ENCODE assay signal across 8 mouse cellular contexts in genomic region chr10:66913627-66914026, GRCm38 (mm10).
DNase-seq lines count a peak whose midpoint lies in the region; ATAC-seq and TF ChIP-seq lines count a peak whose summit lies in the region.
"Had no signal": no experiment of that assay in that cellular context is flagged by ENCODE, and none has a peak within 500 bp of the region (broad histone marks: within the 10 kb centered on the region; RNA-seq: fewer than 3 reads in every experiment).

No protein-coding gene starts in this region.

- no peak overlapping the region for H3K9ac ChIP-seq in forebrain, embryonic 15.5 days (replicated peaks)
- no peak overlapping the region for H3K9ac ChIP-seq in midbrain, postnatal 0 days (replicated peaks; ENCODE audit: low read length, poor library complexity, severe bottlenecking)
- H3K9ac ChIP-seq: liver, embryonic 15.5 days had no signal

- 23% methylated on average over 8 of the region's 8 CpGs for whole genome bisulfite sequencing in forebrain, embryonic 15.5 days
- WGBS in midbrain, postnatal 0 days: 32% methylated on average over 8 of the region's 8 CpGs

- ATAC-seq in forebrain, embryonic 15.5 days (replicated peaks): peak; percentile 70
- peak; percentile 84 for ATAC-seq in midbrain, postnatal 0 days (ENCODE audit: low FRiP score)
- ATAC-seq in inflammation-experienced regulatory T-cells, adult 6 months: no peak

- no peak overlapping the region for H3K4me3 ChIP-seq in forebrain, embryonic 15.5 days
- H3K4me3 ChIP-seq in midbrain, postnatal 0 days (ENCODE audit: low read depth, low read length): no peak overlapping the region
- H3K4me3 ChIP-seq: liver, embryonic 15.5 days had no signal

- H3K4me1 ChIP-seq in forebrain, embryonic 15.5 days: peaks cover 30% of the 10 kb centered on the region
- H3K4me1 ChIP-seq in midbrain, postnatal 0 days (ENCODE audit: insufficient read depth, low read length): peaks cover 4% of the 10 kb centered on the region; the same call in 1 of the 2 replicates

- TF ChIP-seq CTCF in midbrain, postnatal 0 days (IDR thresholded peaks at IDR 0.05): peak; percentile 62

- H3K27me3 ChIP-seq in forebrain, embryonic 15.5 days: no peaks in the 10 kb centered on the region
- no peaks in the 10 kb centered on the region for H3K27me3 ChIP-seq in midbrain, postnatal 0 days (ENCODE audit: insufficient read depth, low read length)
- H3K27me3 ChIP-seq: liver, embryonic 15.5 days had no signal

- peak overlapping the region; percentile 36 for H3K27ac ChIP-seq in forebrain, embryonic 15.5 days (replicated peaks)
- no peak overlapping the region for H3K27ac ChIP-seq in midbrain, postnatal 0 days (ENCODE audit: low read depth, low read length)
- H3K27ac ChIP-seq: liver, embryonic 15.5 days had no signal

- DNase-seq in thymus, postnatal 4 days: peak; percentile 25
- DNase-seq in thymus, adult 18-20 months: no peak
- DNase-seq in kidney, postnatal 4 days: peak; percentile 63 to 74
- peak; percentile 92 for DNase-seq in midbrain, postnatal 0 days (ENCODE audit: low spot score)
- no peak for DNase-seq in thymus, postnatal 10 days (ENCODE audit: low spot score in 2 of 2)

- no peaks in the 10 kb centered on the region for H3K9me3 ChIP-seq in forebrain, embryonic 15.5 days
- H3K9me3 ChIP-seq in midbrain, postnatal 0 days (ENCODE audit: low read length): no peaks in the 10 kb centered on the region
- H3K9me3 ChIP-seq: liver, embryonic 15.5 days had no signal

- H3K36me3 ChIP-seq in forebrain, embryonic 15.5 days: no peaks in the 10 kb centered on the region
- no peaks in the 10 kb centered on the region for H3K36me3 ChIP-seq in midbrain, postnatal 0 days (ENCODE audit: insufficient read depth, low read length)
- H3K36me3 ChIP-seq: liver, embryonic 15.5 days had no signal

- no peak overlapping the region for H3K4me2 ChIP-seq in forebrain, embryonic 15.5 days (replicated peaks)
- peak overlapping the region; percentile 12; the same call in 1 of the 2 replicates for H3K4me2 ChIP-seq in midbrain, postnatal 0 days (ENCODE audit: low read depth, low read length, poor library complexity, severe bottlenecking)
- H3K4me2 ChIP-seq: liver, embryonic 15.5 days had no signal

Comparison
In these comparisons a context has a peak if more than half of its experiments do, and no peak if none do; other contexts are left out.
1. DNase-seq: peak in thymus, postnatal 4 days (single experiment), kidney, postnatal 4 days (2 of 2) and midbrain, postnatal 0 days (single experiment); none in thymus, adult 18-20 months (0 of 2) and thymus, postnatal 10 days (0 of 2).